Mouse (Mus musculus) heart, adult 18-20 months (tissue): ENCODE data around the gene Hspb1. TPM values are rescaled to one million over a fixed set of nuclear protein-coding genes. Genes with fewer than 3 reads are reported as not detected.

Experiments used
- DNase-seq, 2 experiments: peaks; one replicate each; pipeline ENCODE4 v3.0.0; 2021 to 2022; ENCODE audit warnings: mixed read lengths in 1 of 2
- long read RNA-seq, 2 experiments: library from polyadenylated mRNA; stranded (forward); transcript quantifications; one replicate each; pipeline ENCODE4 v2.0.0; 2021
- total RNA-seq, 2 experiments: library from RNA; stranded (reverse); gene quantifications; 2 replicates each; pipeline ENCODE4 v1.2.3; 2021

Hspb1 gene
- total RNA-seq = 100 to 1,000 TPM; 501 to 698 TPM
- long read RNA-seq, experiment 1, transcript Hspb1-201 (3 exons, 903 nt) = major isoform, 277 of 282 reads
- long read RNA-seq, experiment 1, partial matches to known transcripts = 5 of 282 reads
- long read RNA-seq, experiment 1, other reads (novel, unspliced or antisense) = 0 of 282 reads
- long read RNA-seq, experiment 2, transcript Hspb1-201 (3 exons, 903 nt) = major isoform, 223 of 226 reads
- long read RNA-seq, experiment 2, partial matches to known transcripts = 2 of 226 reads
- long read RNA-seq, experiment 2, other reads (novel, unspliced or antisense) = 1 of 226 reads

DNA sequence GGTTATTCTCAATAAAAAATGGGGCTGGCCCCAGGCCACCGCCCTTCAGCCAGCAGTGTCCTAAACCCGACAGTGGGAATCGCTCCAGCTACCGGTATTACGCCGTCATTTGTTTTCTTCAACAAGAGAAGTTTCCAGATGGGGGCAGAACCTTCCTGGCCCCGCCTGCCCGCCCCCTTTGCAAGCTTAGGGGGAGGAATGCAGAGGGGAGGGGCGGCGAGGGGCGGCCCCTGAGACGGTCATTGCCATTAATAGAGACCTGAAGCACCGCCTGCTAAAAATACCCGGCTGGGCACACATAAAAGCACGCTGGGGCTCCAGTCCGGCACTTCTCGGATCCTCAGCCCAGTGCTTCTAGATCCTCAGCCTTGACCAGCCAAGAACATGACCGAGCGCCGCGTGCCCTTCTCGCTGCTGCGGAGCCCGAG, at the start of gene Hspb1:
TSS of gene Hspb1 (plus strand) at position 245 of the 428 bp plus-strand sequence.
- DNase-seq = peak; percentile 97 to 98

DNA sequence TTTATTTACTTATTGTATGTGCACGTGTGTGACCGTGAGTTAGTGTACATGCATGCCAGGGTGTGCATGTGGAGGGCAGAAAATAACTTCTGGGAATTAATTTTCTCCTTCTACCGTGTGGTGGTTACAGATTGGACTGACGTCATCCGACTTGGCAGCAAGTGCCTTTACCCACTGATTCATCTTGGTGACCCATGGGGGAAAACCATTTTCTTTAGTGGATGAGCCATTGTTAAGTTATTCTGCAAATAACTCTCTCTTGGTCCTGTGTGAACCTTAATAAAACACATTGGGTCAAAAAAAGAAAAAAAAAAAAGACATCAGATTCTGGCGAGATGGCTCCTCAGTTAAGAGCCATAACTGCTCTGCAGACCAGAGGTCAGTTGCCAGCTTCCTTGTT, 46.1 kb upstream of the Hspb1 start:
- no peak for DNase-seq

DNA sequence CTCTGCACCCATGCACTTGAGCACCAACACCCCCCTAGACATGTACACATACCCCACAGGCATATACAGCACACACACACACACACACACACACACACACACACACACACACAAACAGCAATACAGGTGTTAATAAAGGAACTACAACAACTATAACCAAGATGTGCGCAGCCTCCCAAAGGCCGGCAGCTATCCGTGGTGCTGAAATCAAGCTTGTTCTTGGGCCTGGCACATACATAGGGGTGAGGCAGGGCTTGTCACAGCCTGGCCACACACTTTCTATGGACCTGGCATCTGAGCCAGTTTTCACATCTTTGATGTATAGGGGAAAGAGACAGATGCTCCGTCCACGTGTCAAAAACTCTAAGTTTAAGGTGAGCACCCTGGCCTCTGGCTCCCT, 44.3 kb upstream of the Hspb1 start:
- peak in 1 of 2 experiments; percentile 49 for DNase-seq

DNA sequence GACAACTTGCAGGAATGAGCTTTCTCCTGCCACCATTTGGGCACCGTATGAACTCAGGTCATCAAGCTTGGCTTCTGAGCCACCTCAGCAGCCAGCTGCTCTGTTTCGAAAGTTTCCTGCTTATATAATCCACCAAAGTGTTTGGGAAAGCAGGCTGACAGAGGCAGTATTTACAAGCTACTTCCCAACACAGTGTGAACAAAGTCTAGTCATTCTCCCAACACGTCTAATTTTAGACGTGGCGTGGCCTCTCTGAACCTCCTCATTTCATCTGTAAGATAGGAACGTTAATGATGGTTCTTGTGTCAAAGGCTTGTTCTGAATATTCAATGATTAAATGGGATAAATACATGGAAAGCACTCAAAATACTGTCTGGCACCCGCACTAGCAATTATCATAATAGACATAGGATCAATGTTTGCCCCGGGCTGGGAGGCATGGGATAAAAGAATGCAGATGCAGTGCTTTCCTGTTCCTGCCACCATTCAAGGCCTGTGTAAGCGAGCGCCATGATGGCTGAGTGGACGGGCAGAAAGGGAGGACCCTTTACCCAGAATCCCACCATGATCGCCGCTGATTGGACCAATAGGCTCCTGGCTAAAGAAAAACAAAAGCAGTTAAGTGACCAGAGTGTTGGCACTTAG, 41.9 kb upstream of the Hspb1 start:
- no peak for DNase-seq

DNA sequence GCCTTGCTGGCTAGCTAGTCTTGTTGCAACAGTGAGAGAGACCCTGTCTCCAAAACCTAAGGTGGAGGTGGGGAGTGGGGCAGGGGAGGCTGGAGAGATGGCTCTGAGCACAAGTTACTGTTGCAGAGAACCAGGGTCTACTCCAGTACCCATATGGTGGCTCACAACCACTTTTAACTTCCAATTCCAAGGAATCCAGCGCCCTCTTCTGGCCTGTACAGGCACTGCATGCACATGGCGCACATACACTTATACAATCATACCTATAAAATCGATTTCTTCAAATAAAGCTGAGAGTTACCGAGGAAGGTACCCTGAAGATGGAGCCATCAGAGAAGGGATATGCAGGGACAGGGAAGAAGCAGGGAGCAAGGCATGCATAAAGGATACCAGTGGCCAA, 40.3 kb upstream of the Hspb1 start:
- DNase-seq = no peak

DNA sequence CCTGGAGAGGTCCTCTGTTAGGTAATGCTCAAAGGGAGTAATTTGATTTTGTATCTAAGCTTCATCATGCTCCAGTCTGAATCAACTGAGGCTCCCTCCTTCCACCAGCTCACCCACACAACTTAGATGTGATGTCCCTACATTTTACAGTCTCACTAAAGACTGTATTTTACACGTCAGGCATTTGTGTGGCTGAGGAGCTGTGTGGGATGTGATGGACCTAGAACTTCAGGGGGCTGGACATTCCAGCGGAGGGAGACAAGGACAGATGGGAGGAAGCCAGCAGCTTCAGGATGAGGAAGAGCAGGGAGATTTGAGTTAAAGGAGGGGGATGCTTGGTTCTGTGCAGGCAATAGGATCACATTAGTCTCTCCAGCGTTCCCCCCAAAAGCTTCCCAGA, 39.8 kb upstream of the Hspb1 start:
- no peak for DNase-seq

DNA sequence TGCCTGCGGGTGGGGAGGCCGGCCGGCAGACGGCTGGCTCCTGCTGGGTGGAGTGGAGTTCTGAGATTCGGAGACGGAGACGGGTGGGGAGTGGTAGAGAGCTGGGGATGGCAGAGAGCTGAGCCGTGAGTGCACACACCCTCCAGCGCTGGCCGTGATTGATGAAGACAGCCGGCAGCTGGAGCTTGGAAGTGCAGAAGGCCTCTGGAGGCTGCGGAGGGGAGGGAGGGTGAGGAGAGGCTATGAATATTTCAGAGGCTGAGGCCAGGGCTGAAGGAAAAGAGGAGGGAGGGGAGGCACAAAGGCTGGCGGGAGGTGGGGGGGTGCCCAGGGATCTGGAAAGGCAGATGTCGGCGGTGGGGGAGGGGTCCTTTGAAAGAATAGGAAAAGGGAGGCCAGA, 36.7 kb upstream of the Hspb1 start:
- no peak for DNase-seq

DNA sequence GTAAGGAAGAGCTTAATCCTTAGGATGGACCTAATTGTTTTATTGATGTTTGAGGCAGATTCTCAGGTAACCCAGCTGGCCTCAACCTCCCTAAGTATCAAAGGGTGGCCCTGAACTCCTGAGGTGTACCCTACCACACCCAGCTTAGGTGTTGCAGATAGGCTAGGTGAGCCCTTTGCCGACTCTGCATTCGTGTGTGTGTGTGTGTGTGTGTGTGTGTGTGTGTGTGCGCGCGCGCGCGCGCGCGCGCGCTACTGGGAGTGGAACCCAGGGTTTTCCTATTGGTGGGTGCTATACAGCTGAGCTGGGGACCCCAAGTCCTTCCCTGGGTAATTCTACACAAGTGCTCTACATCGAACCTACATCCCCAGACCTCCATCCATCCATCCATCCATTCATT, 36.2 kb upstream of the Hspb1 start:
- no peak for DNase-seq

DNA sequence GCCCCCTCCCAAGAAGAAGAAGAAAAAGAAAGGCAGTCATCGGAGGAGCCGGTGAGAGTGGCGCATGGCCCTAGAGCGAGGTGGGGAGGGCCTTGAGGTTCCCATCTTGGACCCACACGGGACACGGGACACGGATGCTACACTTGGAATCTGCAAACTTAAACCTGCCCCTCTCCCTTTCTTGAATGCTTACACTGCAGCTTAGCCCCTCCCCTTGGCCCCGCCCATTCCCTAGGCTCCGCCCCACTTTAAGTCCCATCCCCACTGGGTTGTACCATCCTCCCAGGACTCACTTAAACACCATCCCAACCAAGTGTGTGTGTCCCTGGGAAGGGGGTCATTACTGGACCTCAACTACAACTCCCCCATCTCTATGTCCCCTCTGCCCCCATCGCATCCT, 35.3 kb upstream of the Hspb1 start:
- DNase-seq = no peak

DNA sequence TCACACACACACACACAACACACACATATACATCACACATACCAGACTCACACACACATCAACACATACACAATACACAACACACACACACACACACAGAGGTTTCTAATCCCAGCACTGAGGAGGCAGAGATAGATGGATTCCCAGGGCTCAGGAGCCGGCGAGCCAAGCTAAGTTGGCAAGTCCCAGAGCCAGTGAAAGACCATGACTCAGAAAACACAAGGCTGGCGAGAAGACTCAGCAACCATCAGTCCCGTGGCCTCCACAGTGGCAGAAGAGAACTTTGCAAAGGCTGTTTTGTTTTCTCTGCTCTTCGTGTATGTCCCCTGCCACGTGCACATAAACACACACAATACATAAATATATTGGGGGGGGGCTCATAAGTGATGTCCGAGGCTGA, 34.0 kb upstream of the Hspb1 start:
- DNase-seq = no peak

DNA sequence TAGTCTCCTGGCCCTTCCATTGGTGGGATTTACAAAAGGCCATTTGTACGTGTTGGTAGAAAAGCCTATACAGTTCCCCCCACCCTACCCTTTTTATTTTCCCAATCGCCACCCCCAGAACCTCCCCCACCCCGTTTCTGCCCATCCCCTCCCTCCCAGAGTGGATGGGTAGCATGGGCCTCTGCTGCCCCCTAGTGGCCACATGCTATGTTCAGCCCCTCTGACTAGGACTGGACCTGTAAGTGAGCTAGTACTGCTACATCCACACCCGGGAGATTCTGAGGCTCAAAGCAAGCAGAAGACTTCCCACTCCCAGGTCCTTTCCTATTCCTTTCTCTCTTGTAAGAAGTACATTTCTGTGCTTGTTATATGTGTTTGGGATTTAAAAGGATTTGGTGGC, 32.6 kb upstream of the Hspb1 start:
- peak; percentile 59 to 84 for DNase-seq

DNA sequence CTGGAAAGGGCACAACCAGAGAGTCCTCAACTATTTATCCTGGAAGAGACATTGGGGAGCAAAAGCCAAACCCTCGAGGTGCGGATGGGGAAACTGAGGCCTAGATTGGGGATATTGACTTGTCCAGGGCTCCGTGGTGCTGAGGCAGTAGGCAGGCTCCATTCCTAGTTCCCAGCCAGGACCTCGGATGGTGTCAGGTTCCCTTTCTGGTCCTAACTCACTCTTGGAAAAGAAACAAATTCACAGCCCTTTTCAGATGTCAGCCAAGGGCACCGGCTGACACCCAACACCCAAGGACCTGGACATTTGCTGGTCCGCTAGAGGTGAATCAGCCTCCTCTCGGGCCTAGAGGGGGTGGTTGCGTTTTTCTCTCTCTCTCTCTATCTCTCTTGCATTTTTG, 21.1 kb upstream of the Hspb1 start:
- no peak for DNase-seq

DNA sequence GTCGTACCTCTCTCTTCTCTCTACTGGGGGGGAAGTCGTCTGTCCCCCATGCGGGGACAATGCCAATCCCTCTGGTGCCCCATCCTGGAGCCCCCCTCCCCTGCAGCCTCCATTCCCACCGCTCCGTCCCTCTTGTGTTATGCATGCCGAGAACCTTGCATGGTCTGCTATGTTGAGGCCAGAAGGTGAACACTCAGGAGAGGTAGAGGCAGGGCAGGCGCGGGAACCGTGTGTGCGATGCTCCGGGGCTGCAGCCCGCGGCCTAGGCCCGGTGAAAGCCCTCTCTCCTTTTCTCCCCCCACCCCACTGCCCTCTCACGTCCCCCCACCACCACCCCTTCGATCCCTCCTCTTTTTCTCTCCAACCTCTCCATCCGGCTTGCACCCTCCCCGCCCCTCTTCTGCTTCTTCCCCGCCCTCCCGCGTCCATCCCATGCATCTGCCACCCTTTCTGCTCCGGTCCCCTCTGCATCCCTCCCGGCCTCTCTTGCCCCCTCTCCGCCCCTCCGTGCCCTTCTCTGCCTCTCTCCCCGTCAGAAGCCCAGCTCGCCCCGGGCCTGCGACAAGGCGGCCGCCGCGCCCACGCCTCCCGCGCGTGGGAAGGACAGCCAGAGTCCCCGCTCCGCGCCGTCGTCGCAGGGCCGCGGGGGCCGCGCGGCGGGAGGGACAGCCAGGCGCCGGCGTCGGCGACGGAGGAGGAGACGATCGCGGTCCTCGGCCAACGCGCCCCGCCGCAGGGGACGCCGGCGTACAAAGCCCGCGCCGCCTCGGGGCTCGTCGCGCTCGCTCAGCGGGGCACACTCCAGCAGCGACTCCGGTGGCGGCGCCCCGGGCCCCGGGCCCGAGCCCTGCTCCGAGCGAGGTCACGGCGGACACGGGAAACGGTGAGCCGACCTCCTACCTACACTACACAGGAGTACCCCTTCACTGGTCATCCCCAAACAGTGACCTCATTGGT, 19.8 kb upstream of the Hspb1 start:
- no peak for DNase-seq

DNA sequence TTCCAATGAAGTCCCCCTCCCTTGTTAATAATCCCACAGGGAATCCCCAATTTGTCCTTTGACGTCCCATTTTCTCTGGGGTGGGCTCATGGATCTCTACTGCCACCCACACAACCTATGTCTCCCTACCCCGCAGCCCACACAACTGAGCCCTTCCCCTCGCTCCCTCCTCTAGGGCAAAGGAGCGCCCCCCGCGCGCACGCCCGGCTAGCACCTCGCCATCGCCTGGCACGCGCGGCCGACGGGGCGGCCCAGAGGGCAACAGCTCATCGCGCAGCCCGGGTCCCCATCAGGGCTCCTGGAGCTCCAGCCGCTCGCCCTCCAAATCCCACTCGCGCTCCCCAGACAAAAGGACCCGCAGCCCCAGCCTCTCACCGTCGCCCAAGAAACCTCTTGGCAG, 19.1 kb upstream of the Hspb1 start:
- DNase-seq = no peak

DNA sequence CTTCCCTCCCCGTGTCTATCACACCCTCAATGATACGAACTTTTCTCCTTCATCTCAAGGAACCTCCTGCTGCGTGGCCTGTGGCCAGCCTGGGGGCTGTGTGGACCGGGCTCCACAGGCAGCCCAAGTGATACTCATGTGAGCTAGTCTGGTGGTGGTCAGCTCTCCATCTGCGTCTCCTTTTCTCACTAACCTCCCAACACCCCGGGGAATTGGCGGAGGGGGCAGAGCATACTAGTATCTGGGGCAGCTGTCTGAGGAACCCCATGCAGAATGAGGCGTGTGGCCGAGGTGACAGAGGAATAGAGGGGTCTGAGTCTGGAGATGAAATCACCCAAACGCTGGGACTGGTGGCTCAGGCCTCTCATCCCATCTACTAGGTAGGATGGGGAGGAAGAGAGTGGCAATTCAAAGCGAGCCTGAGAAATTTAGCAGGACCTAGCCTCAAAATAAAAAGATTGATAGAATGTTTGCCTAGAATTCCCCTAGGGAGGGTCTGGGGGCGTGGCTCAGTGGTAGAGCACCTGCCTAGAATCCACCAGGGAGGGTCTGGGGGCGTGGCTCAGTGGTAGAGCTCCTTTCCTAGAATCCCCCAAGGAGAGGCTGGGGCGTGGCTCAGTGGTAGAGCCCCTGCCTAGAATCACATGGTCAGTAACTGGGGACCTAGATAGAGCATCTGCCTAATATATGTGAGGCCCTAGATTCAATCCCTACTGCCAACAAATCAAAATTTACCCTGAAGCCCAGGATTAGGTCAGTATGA, 17.9 kb upstream of the Hspb1 start:
- no peak for DNase-seq

DNA sequence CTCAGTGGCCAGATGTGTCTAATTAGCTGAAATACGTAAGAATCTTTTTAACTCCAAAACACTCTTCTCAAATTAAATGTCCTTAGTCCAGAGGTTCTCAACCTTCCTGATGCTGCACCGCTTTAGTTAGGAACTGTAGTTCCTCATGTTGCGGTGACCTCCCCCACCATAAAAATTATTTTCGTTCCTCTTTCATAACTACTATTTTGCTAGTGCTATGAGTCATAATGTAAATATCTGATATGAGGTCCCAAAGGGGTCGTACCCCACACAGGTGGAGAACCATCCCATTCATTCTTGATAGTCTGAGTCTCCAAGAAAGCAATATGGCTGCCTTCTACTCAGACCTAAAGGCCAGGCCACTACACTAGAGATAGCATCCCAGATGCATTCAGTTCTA, 17.2 kb upstream of the Hspb1 start:
- DNase-seq = no peak

DNA sequence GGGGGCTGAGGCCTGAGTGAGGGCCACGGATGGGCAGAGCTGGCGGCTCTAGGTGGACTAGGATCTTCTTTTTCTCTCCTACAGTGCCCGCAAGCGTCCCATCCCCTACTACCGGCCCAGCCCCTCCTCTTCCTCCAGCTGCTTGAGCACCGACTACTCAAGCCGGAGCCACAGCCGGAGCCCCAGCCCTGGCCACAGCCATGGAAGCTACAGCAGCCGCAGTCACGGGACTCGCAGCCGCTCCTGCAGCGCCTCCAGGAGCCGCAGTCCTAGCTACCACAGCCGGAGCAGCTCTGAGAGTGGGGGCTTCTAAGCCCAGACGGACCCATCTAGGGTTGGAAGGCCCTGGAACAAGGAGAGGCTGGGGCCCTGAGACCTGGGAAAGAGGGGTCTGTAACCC, 14.7 kb upstream of the Hspb1 start:
- DNase-seq = no peak

DNA sequence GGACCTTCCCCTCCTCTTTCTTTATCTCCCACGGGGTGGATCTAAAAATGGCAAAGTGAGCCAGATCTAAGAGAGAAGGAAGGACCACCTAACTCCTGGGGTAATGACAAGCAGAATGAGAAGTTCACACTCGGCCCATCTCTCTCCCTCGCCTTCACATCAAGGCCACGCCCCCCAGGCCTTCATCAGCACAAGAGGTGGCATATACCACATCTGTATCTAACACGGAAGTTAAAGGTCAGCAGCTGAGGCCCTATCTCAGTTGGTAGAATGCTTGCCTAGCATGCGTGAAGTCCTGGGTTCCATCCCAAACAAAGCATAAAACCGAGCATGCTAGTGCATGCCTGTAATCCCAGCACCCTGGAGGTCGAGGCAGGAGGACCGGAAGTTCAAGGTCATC, 14.0 kb upstream of the Hspb1 start:
- no peak for DNase-seq

DNA sequence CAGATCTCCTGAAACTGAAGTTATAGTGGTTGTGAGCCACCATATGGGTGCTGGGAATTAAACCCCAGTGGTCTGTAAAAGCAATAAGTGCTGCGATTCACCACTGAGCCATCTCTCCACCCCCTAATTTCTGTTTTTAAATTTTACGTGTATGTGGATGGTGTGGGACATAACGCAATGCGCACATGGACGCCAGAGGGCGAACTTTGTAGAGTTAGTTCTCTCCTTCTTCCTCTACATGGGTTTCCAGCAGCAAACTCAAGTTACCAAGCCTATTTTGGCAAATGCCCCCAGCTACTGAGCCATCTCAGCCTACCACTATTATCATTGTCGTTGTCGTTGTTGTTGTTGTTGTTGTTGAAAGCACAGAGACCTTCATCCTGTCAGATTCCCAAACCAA, 10.5 kb upstream of the Hspb1 start:
- DNase-seq = peak; percentile 81 to 89

DNA sequence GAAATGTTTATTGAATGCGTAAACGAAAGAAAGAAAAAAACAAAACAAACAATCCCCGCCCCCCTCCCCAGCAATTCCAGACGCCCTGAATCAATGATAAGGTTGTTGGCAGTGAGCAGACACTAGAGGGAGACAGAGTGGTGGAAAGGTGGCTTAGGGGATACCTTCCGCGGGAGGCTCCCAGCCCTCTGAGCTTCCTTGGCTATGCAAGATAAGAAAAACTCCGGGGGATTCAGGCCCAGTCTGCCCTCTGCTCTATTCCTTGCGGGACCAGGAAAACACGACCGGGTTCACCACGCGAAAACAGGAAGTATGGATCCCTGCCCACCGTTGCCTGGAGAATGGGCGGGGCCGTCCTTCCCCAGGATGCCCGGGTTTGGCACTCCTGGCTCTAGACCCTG, 9.9 kb upstream of the Hspb1 start:
- peak; percentile 84 for DNase-seq

DNA sequence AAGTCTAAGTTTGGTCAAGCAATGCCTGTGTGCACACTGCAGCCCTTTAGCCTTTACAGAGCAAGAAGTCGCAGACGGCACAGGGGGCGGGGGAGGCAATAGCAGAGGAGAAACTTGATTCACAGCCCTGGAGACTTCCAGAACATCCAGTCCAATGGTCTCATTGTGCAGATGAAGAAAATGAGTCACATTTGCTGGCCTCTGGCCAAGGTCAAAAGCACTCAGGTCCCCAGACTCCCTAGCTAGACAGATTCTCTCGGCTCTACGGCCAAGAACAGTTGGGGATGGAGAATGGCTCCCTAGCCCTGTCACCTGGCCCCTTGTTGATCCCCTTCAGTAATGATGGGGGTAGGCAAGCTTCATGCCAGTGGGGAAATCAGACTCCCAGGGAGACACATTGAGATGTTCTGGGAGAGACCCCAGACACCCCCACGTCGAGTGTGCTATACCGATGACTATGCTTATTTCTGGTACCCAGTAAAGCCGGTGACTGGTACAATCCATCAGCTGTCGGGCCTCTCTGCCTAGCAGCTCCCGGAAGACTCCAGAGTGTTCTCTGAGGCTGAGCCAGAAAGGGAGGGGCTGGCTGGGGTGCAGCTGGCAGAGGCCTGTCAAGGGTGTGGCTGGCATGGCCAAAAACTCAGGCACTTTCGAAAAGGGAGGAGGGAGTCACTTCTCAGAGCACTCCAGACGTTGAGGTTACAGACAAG, 8.1 kb upstream of the Hspb1 start:
- peak; percentile 95 to 96 for DNase-seq

DNA sequence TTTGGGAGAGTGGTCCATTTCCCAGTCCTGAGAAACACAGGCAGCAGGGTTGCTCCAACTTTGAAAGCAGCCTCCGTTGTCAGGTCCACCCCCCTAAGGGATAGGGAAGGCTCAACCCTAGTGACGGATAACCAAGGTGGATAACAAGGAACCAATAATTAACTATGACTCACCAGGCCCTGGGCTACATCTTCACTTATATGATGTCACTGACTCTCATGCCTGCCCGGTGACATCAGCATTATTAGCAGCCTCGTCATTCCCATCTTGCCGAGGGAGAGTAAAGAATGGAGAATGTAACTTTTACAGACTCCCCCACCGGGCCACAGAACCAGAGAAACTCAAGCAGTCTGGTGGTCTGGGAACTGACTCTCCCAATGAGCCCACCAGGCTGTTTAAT, 3.1 kb upstream of the Hspb1 start:
- no peak for DNase-seq
